Mouse (Mus musculus): Measurements from ENCODE around the gene Mosmo. TPM values are rescaled to one million over a fixed set of nuclear protein-coding genes. Genes with fewer than 3 reads are reported as not detected.
A peak's percentile ranks its signal among the peaks of the same experiment; 100 is the strongest.

The Mosmo gene
- total RNA-seq, 4 experiments from 2014 or later: 76.4 to 84.5 (median 78.2) TPM

- DNase-seq (ENCODE audit: low spot score in 2 of 2): peak; percentile 39 to 82
Measured at GRCm38 (mm10) chr7:120754671-120755070, 77.3 kb downstream of the Mosmo start.

DNA sequence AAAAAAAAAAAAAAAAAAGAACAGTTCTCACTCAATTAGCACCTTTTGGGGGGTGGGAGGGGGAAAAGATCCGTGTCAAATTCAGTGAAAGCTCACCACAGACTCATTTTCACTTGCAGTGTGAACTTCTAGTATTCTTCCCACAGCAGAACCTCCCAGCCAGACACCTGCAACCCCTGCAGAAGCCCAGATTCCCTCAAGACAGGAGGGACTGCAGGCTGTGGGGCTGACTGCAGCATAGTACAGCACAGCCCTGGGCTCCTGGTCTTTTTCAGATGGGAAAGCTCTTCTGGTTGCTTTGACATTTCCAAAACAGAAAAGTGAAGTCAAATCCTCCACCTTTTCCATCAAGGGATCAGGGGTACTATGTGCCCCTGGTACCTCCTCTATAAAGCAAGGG lies 90.0 kb downstream of the Mosmo start:
- no peak for DNase-seq (ENCODE audit: low spot score in 2 of 2)

DNA sequence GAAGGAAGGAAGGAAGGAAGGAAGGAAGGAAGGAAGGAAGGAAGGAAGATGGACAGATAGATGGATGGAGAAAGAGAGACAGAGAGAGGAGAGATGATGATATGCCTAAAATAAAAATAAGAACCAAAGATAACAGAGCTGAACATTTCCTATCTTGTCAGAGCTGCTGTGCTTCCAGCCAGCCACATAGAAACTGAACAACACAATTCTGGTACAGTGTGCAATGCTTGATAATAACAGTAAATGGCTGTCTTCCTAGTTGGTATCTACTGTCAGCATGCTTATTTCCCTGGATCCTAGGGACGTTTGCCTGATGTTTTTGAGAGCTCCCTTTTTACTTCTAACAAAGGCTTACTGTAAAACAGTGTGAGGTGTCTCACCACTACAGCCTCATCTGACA lies 94.0 kb downstream of the Mosmo start:
- DNase-seq (ENCODE audit: low spot score in 2 of 2): no peak

- DNase-seq (ENCODE audit: low spot score in 2 of 2): no peak
Measured at GRCm38 (mm10) chr7:120778012-120778411, 100.6 kb downstream of the Mosmo start.

Other genes with a start within 250 kb of the Mosmo start
- 100 to 1,000 TPM; 237 to 257 (median 241) TPM for gene Uqcrc2, start 42.4 kb upstream of the Mosmo start, total RNA-seq (2022)
- under 1 TPM in 1 of 4 experiments, not detected in 3; 0.31 TPM for gene Pdzd9, start 7.3 kb upstream of the Mosmo start, total RNA-seq (2022)
- gene Vwa3a, start 61.7 kb downstream of the Mosmo start, total RNA-seq (2022): 10 to 100 TPM; 15.7 to 19.1 (median 17.9) TPM
- under 1 TPM in 1 of 4 experiments, not detected in 3; 0.33 TPM for gene Gm5737, start 134.7 kb downstream of the Mosmo start, total RNA-seq (2022)
- 10 to 100 TPM; 28.4 to 35.9 (median 32.0) TPM for gene Eef2k, start 165.2 kb downstream of the Mosmo start, total RNA-seq (2022)
- gene Polr3e, start 240.1 kb downstream of the Mosmo start, total RNA-seq (2022): 10 to 100 TPM; 26.5 to 30.1 (median 29.6) TPM